Mouse (Mus musculus) frontal cortex, postnatal 25 days (tissue): ENCODE measurements around the gene Slc6a12.
"Not testable (repeated sequence)": the region's sequence is repeated elsewhere in the genome, so short reads cannot be mapped to it uniquely, and the experiment has no call there.

Source experiments
- DNase-seq, 2 experiments: peaks; one replicate each; pipeline ENCODE4 v3.0.0; 2022; ENCODE audit warnings: low spot score in 2 of 2

Slc6a12 gene

DNA sequence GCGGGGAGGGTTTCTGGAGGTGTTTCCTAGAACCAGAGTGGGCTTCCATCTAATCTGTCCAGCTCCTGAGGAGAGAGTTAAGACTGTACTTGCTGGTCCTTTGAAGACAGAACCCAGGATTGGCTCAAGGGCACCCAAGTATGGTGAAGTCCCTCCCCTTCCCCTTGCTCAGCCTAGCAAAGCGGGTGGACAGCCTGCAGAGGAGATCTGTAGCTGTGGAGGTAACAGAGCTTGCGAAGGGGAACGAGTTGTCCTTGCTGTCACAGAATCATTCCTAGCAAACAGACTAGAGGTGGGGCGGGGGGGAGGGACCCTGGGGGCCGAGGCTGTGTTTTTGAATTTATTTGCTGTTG is 871 bp downstream of the Slc6a12 start:
- DNase-seq = no peak

DNA sequence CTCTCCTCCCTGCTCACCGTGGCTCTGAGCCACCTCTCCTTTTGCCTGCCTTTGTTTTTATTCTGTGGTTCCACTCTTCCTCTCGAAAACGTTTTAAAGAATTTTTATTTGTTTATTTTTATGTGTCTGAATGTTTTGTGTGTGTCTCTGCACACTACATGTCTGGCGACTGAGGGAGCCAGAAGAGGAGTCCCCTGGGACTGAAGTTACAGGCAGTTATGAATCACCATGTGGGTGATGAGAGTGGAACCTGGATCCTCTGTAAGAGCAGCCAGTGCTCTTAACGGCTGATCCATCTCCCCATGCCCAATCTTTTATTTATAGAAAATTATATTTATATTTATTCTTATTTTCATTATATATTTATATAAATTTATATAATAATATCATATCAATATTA is 1.5 kb downstream of the Slc6a12 start:
- DNase-seq = no peak

DNA sequence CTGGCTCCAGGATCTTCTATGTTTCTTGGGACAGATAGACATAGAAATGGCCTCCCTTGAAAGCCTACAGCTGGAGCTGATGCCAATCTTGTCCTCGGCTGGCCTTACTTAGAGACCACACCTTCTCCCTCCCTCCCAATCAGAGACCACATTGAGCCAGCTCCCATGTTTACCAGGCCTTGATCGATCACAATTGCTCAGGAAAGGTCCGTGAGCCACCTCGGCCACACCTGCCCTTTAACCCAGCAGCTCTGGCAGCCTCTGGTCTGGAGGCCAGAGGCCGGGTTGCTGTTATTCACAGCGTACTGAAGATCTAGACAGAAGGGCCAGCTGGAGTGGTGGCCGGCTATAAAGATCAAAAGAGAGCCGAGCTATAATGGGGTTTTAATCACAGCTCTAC is 3.6 kb downstream of the Slc6a12 start:
- DNase-seq = no peak

DNA sequence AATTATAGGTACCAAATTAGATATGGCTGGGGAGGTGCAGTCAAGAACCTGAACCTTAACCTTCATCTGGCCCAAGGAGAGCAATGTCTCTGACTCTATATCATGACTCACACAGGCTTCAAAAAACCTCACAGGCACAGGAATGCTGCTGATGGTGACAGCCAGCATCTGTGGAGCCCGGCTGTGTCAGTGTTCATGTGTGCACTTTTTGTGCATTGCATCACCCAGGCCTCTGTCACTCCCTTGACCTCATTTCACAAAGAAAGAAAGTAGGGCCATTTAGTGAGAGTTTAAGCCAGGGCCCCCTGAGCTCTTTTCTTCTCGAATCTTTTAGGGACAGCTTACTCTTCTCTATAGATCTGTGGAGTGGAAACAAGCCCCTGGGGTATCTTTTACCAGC is 9.4 kb downstream of the Slc6a12 start:
- DNase-seq = no peak

DNA sequence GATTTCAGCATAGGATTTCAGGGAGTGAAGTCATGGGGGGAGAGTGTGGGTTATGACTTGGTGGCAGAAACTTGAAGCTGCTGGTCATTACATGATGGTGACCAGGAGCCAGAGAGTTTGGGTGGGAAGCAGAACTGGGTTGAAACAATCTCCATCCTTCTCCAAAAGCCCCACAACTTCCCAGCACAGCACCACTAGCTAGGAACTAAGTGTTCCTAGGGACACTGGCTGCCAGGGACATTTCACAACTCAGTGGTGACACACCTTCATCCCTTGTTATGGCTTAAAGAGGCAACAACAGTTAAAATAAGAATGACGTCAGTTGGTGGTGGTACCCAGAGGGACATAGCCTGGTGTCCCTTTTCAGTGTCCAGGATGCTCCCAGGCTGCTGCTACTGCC is 13.2 kb downstream of the Slc6a12 start:
- no peak for DNase-seq

DNA sequence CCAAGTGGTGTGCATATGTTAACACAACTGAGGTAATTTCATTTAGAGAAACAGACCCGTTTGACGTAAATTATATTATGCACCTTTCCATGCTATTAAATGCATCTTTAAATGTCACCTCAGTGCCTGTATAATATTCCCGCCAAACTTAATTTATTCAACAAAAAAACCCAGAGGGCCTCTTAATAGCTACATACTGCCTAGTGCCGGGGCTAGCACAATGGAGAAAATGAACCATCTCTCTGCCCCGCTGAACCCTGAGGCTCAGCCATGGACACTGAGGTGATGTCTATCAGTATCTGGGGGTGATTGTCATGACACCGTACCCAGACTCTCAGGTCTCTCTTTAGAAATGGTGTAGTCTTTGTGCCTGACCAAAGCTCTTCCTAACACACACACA is 14.4 kb downstream of the Slc6a12 start:
- DNase-seq = no peak

DNA sequence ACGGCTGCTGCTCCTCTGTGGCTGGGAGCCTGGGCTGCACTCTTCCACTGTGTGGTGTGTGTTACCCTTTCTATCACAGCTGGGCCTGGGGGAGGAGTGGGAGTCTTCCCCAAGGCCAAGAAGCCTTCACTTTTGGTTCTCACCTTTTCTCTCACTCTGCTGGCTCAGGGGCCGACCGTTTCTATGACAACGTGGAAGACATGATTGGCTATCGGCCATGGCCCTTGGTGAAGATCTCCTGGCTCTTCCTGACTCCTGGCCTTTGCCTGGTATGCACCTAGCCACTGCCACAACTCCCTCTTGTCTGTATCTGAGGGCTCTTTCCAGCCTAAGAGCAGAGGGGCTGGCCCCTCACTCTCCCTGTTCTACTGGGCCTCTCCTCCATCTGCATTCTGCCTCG is 20.2 kb downstream of the Slc6a12 start:
- no peak for DNase-seq

DNA sequence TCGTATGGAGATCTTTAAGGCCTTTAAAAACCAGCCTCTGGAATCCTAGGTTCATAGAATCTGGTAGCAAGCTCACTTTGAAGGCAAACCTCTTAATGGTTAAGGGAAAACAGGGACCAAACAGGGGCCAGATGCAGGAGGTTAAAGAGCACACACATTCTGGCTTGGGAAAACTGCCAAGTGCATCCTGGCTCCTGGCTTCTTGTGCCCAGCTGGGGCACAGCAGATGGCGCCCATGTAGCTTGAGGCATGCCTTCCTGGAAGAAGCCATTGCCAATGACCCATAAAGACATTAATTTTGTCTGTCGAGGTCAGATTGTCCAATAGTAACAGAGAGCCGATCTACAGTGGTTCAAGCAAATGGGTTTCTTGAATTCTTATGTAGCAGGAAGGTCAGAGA is 21.1 kb downstream of the Slc6a12 start:
- no peak for DNase-seq

DNA sequence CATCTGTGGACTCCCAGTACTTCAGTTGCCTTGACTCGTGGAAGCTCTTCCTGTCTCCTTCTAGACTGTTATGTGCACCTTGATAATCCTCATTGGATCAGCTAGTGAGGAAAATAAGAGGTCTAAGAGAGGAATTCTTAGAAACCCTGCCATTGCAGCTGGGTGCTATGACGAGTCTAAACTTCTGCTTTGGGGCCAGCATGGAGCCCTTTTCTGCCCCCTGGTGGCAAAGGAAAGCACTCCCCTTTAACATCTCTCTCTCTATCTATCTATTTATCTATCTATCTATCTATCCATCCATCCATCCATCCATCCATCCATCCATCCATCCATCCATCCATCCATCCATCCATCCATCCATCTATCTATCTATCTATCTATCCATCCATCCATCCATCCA is 23.7 kb downstream of the Slc6a12 start:
- not testable (repeated sequence) for DNase-seq

DNA sequence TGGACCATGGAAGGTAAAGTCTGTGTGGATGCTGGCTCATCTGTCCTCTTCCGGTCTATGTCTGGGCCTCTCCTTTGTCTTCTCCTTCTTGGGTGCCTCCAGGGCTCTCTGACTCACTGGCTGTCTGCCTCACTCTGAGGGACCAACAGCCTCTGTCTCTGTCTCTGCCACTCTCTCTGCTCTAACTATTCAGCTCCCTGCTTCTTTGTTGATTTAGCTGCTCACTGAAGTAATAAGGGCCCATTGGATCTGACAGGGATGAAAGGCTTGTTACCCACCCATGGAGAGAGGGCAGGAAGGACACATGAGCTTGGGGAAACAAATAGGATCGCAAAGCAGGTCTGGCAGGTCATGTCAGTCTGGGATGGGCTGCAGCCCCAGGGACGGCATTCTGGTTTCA is 24.2 kb downstream of the Slc6a12 start:
- no peak for DNase-seq

DNA sequence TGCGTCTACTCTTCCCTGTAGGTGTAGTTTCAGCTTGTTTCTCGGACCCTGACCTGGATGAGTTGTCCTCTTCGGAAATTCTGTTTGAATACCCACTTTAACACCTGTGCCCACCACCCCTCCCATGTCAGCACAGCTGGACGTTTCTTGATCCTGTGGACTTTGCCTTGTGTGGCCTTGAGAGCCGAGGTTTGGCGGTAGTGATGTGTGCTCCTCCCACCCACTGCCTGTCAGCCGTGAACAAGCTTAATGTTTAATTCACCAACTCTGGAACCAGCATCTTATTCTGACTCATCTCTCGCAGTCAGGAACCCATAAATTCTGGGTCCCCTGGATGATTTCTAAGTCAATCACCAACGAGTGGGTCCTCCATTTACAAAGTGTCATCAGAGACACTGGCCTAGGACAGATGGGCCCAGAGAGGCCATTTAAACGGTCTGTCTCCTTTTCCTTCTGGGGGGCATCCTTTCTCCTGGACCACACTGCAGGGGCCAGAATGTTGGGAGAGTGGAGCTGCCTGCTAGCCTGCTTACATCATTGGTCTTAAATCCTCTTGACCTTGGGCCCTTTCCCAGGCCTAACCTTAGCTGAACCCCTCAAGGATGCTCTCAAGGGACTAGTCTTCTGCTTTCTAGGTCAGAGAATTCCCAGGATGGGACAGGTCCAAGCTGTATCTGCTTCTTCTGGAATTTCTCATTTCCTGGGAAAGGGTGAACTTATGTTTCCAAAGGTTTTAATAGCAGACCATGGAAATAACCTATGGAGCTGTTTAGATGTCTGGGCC is 28.5 kb downstream of the Slc6a12 start:
- DNase-seq = no peak

DNA sequence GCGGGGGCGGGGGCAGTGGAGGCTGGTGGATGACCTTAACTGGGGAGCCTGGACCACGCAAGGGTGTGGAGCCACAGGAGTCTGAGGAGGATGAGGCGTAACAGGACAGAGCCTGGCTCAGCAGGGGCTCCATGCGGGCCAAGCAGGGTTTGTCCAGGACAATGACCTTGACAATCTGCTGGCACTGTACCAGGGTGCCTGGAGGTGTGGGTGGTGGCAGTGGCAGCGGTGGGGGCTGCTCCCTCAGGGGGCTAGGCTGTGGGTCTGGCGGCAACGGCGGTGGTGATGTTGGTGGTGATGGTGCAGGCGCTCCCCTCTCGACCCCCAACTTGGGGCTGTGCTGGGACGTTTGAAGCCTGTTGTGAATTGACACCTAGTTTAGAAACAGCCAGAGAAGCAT is 33.3 kb downstream of the Slc6a12 start:
- no peak for DNase-seq

DNA sequence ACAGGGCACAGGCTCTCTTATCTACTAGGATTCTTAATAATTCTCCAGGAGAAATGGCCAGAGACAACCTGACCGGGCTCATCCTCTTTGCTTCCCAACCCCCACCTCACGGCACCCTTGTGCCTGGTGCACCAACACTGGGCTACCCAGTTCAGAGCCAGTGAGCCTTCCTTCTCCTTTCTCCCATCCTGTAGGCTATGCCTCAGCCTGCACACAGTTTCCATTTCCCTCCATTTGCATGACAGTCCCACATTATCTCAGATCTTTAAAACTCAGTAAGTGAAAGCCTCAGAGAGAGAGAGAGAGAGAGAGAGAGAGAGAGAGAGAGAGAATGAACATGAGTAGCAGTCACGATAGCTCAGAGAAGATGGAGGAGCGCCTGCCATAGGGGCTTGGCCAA is 35.4 kb downstream of the Slc6a12 start:
- no peak for DNase-seq

DNA sequence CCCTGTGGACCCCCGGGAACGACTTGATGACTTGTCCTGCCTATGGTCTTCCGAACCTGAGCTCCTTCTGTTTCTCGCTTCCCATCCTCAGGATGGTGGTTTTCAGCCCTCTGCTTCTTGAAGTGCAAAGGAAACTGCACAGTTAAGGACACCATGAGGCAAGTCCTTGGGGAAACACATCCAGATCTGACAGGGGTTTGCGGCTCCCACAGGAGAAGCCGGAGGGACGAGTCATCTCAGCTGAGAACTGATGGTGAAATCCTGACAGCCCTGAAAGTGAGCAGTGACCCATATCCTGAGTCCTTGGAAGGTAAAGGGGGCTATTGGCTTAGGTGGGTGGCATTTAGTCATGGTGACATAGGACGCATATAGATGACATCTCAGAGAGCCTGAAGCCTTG is 37.7 kb downstream of the Slc6a12 start:
- no peak for DNase-seq

DNA sequence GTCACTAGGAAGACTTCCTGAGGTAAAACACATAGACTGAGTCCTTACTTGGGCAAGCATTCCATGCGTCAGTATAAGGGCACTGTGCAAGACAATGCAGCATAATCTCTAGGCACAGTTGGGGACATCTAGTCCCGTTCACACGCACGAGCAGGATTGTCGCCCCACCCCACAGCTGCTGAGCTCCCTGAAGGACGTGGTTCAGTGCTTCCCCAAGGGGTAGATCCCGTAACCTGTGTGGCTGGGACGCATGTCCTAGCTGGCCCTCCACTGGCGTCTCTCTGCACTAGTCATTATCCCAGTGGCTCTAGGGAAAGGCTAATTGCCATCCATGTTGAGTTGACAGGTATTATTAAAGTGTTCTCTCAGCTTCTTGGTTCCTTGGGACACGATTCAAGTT is 39.2 kb downstream of the Slc6a12 start:
- no peak for DNase-seq

DNA sequence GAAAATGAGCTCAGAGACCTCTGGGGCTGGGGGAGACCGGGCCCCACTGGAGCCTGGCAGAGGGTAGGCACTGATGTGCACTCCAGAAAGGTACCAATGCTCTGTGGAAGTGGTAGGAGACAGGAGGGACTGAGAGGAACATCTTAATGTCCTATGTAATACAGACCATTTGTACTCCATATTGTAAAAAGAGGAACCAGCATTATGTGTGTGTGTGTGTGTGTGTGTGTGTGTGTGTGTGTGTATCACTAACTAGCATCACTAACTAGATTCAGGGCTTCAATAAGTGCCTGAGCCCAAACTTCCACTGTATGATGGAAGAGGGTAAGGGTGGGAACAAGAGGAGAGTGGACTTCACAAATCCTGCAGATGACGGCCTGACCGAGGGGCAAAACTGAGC is 42.5 kb downstream of the Slc6a12 start:
- no peak for DNase-seq

DNA sequence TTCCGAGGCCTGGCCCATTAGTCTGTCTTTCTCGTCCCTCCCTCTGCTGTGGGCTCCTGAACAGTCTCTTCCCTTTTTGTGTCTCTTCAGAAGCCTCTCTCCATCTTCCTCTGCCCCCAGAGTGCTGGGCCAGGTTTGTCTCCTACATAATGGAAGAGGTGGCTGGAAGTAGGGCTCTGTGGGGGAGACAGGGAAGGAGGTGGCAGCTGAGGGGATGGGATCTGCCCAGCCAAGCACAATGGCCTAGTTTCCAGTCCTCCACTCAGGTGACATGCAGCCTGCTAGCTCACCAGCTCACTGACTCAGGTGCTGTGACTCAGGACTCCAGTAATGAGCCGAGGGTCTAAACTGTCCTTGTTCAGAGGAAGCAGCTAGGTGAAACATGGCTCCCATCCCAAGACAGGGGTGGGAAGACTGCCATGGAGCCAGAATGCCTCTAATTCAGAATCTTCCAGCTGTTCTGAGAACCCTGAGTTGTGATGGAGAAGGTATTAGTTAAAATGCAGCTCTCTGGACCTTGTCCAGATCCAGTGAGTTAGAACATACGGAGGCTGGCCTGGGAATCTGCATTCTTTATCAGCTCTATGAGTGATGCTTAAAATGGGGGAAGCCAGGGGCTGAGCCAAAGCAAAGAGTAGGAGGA is 49.9 kb downstream of the Slc6a12 start:
- DNase-seq = no peak

DNA sequence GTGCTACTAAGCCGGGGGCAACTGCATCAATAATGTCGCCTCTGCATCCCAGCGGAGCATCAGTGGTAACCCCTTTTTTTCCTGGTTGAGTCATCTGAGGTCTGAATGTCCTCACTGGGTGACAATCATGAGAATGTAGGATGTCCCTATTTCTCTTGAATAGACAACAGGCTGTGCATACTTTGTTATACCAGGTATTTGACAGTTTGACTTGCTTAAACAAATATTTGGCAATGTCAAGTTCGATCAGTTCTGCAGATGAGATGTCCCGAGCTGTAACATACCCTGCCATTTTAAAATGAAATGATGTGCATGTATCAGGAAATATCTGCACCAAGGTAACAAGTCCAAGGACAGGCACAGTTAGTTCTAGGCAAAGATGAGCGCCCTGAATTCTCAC is 58.3 kb downstream of the Slc6a12 start:
- no peak for DNase-seq

DNA sequence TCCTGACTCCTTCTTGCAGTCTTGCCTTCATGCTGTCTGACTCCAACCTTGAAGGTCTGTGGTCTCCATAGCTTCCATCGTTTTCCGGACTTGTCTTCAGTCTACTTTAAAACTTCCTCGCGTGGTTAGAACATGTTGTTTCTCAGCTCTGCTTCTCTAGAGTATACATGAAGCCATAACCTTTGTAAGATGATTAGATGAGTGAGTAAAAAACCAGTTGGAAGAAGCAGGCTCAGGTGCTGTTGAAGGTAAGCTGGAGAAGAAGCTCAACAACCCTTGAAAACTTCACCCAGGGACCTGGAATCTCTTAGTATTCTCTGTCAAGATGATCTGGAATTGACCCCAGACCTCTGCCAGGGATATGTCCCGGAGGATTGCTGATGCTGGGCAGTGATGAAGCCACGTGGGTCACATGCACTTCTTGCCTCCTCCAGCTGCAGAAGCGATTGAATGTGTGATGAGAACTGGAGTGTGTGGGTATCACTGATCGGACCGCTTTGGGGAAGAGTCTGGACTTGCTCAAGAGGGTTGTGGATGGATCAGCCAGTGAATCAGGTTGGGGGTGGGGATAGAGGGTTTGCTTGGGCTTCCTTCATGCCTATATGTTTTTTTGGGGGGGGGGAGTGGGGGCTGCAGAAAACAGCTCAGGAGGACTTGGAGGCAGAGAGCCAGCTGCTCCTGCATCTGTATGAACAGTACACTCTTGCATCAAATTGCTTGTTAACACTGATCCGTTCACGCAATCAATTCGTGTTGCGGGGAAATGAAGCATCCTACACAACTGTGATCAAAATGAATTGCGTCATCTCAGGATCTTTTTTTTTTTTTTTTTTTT is 59.2 kb downstream of the Slc6a12 start:
- DNase-seq = no peak

DNA sequence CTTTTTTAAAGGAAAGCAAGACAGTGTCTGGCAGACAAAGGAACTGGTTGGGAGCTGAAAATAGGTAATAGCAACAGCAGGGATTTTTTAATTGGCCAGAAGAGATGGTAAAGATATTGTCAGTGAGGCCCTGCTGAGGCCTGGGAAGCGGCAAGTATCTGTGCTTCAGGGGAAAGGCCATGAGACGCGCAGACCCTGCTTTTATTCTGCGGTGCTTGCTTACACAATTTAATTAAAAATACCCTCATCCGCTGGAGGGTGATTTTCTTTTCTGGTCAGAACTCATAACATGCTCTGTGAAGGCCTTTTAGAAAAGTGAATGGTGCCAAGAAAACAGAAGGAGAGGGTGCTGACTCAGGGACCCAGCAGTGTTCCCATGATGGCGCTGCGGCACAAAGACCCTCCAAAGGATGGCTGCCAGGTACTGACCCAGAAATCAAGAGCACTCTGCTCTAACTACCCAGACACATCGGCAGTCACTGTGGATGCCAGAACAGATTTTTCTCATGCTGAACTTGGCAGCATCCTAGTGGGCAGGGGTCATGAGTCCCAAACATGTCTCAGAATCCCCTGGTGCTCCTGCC is 59.9 kb downstream of the Slc6a12 start:
- no peak for DNase-seq

DNA sequence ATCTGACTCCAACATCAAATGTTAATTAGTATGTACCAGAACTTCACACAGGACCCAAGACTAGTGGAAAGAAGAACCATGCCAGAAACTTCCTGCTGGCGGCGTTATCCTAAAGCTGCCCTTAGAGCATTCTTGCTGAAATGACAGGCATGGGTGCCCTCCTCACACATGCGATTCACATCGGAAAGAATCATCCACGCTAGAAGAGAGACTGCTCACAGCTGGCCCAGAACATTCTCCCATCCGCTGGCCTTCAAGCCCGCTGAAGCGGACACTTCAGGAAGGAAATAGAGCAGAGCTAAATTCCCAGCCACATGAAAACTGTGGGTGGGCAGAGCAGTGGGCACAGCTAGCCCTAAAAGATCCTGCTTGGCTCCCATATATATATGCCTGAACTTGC is 62.4 kb downstream of the Slc6a12 start:
- DNase-seq = no peak

DNA sequence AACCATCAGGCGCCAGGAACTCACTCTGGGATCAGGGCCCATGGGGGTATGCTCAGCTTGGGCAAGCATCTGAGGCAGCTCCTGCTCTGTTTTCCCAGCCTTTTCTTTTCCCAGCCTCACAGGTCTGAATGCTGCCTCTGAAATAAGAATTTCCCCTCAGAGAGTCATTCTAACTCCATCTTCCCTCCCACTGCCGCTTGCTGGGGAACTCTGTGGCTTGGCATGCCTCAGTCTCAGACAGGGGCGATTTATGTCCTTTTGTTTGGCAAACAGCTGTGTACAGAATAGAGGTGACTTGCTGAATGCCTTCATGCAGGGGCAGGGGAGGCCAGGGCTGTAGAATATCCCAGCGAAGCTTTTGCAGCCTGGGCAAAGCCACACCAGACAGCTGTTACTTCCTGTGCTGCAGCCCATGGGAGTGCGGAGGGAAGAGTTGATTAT is 64.7 kb downstream of the Slc6a12 start:
- no peak for DNase-seq
